Mouse (Mus musculus) brain, embryonic 14.5 days (tissue): ENCODE measurements around the gene Kcnip4.

Experiments
- CTCF ChIP-seq: fragments of 200-500 bp; IDR thresholded peaks from 2 replicates; pipeline ENCODE4 v1.5.1; 2012; ENCODE audit warnings: inconsistent platforms, mild to moderate bottlenecking, moderate library complexity, borderline replicate concordance; ENCODE audit not compliant: insufficient read depth, insufficient read length; ENCODE audit errors: extremely low read depth
- POLR2A ChIP-seq: fragments of 200-500 bp; IDR thresholded peaks from 2 replicates; pipeline ENCODE4 v1.6.1; 2012; ENCODE audit warnings: mild to moderate bottlenecking, inconsistent platforms, borderline replicate concordance; ENCODE audit not compliant: poor library complexity, insufficient read depth, insufficient read length, severe bottlenecking; ENCODE audit errors: extremely low read depth

DNA sequence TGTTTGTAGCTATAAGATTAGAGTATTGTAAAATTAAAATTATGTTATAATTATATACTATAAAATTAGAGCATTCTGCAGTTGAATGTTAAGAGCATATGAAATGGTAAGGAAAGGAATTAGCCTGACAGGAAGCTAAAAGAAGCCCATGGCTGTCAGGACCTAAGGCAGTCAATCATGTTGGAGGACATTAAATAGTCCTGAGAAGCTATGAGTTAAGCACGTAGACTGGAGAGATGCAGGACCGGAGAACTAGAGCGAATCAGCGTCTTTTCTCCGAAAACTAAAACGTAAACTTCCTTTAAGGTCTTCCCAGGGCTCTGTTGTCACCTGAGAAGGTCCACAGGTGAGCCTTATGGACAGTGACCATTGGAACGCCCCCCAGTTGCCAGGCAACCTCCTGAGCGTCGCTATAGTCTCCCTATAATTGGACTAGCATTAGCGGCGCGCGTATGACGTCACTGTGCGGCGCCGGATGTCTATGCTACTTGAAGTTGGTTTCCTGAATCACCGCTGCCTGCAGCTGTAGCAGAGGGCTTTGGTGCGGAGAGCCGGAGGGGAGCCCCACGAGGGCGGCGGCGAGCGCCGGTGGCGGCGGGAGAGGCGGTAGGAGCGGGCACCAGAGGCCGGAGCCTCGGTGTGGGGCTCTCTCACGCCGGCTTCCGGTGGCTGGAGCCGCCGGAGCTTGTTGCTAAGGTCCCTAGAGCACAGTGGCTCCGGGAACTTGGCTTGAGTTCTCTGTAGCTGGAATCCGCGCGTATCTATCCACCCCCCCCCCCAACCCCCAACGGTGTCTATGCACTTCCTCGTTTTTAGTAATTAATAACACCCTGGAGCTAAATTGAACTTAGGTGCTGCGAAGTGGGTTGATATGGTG is 1152.6 kb downstream of the Kcnip4 start:
- peak; percentile 31; the same call in 1 of the 2 replicates for TF ChIP-seq POLR2A
- TF ChIP-seq CTCF: no peak
